Mouse (Mus musculus) c-Kit-positive CD71-negative TER-119-negative erythroid progenitor cells, embryonic 14.5 days (primary cell): ENCODE measurements around the gene Map3k14.

Experiments used
- DNase-seq: peaks from one replicate; pipeline ENCODE4 v3.0.0-alpha.2; 2013; ENCODE audit warnings: low read depth

Map3k14 gene

DNA sequence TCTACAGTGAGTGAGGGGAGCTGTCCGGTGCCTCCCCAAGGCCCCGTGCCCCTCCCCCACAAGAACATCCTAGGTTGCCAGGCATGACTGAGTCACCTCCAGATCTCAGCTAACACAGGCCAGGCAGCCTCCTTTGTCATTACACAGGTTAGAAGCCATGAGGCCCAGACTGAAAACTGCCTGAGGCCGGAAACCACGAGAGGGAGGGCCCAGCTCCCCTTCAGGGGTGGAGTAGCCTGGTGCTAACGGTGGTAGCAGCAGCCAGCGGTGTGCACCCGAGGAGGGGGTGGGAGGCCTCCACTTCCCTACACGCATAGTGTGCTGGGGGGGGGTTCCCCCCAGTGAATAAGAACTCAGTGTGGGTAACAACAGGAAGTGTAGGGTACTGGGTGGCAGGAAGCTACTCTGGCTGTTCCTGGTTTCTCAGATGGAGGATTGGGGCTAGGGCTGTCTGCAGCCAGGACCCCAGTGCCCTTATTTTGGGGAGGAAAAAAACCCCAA lies 92.3 kb downstream of the Map3k14 start:
- DNase-seq: peak; percentile 84

DNA sequence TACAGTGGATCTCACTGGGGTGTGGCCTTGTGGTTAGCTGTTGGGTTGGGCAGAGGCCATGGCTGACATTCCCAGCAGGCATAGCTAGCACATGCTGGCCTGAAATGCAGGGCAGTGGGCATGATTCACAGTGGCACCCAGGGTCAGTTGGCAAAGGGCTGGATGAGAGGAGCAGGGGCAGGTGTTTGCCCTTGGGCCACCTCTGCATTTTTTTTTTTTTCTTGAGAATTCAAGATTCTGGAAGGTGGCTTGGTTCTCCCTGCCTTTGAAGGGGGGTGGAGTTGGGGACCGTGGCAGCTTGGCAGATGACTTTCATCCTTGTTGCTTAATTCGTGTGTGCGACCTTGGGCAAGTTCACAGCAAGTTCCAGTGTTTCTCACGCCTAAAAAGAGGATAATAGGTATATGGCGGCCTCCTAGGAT lies 92.8 kb downstream of the Map3k14 start:
- DNase-seq: no peak

DNA sequence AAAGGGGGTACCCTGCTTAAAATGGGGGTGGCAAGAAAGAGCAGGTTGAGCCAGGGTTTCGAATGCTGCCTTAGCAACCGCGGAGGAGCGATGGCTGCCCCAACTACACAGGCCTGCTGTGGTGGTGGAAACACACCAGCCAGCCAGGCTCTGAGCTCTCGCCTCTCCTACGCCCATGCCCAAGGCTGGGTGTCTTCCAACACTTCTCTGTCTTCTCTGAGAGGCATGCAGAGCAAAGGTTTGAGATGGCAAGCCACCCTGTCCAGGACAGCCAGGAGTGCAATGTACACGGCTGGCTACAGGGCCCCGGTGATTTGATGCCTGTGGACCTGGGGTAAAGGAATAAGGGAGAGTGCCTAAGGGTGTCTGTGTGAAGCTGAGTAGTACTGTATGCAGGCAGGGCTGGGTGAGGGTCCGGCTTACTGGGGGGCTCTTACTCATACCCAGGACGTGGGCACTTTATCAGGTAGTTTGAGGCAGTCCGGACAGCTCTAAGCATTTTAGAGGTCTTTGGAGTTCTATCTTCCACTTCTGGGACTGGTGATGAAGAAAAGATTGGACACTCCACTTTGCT lies 93.4 kb downstream of the Map3k14 start:
- no peak for DNase-seq

DNA sequence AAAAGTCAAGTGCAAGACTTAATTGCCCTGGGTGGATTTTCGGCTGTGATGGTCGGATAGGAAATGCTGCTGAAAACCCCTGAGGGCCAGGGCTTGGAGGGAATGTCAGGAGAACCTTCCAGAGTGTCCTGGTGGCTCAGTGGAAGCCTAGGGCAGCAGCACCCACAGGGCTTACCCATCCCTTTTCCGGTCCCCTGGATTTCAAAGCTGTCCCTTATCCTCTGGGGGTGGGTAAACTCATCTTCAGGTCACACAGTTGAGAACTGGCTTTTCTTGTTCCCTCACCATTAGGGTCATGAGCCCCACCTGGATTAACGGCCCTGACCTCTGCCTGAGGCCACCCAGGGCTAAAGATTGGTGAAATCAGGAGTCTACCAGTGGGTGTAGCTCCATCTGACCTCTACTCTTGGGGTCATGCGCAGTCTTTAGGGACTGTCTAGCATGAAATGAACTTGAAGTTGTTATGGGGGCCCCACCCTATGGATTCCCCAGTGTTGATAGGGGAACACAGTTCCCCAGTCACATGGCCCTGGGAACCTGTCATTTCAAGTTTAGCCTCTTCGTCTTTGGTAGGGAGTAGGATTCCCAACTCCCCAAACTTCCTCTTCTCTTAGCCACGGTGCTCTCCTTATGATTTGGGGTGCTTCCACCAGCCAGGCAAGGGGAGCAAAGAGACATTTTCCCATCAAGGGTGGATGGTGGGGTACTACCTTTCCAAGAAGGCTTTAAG lies 94.1 kb downstream of the Map3k14 start:
- DNase-seq: no peak

DNA sequence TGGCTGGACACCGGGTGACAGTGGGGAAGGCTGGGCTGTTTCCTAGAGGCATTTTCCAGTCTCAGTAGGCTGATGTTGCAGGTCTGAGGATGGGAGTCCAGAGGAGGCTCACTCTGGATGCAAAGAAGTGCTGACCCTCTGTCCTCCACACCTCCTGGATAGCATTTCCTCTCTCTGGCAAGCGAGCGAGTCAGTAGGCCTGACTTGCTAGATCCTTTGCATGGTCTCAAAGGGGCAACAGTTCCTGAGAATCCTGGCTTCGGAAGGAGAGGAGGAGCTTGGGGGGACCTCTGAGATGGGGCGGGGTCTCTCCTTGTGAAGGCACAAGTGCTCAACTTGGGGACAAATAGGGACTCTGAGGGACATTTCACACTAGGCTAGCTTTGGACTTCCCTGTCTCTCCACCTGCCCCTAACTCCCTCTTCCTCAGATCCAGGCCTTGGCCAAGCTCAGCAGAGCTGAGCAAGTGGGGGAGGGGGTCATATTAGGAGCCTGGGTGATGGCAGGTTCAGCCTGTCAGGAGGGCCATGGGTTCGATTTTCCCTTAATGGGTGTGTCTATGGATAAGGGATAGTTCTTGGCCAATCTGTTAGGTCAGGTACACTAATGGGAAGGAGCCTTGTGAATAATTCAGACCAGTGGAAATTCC lies 94.8 kb downstream of the Map3k14 start:
- no peak for DNase-seq

DNA sequence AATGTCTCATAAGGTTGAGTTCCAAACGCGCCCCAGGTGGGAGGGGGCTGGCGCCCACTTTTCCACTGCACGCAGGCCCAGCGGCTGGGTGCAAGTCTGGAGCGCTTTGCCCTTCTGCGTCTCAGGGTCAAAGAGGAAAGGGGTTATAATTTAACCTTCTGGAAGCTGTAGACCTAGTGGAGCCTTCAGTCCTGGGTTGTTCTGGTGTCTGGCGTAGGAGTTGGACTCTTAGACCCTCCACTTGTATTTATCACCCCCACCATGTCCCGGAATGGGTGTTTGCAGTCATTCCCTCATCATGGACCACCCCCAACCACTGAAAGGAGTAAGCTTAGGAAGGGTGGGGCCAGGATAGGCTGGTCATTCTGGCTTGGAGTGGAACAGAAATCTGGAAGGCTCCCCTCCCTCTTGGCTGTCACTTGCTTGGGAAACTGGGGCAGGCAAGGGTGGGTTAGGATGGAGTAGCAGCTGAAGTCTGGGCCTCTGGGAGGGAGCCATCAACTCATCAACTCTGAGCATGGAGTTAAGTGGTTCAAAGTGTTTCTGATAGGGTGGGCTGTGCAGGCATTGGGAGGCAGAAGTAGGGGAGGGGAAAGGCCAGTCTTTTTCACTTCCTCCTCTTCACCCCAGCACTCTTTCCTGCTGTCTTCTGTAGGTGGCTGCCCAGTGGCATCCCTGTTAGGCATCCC lies 95.4 kb downstream of the Map3k14 start:
- no peak for DNase-seq

DNA sequence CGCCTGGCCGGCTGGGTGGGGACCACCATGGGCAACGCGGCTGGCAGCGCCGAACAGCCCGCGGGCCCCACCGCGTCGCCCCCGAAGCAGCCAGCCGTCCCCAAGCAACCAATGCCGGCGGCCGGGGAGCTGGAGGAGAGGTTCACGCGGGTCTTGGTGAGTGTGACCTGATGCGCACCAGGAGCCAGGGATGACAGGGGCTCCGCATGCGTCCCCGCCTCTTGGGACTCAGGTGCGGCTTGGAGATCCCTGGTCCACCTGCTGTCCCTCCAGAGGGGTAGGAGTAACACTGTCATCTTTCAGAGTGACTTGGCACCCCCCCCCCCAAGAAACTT lies 96.0 kb downstream of the Map3k14 start:
- no peak for DNase-seq

DNA sequence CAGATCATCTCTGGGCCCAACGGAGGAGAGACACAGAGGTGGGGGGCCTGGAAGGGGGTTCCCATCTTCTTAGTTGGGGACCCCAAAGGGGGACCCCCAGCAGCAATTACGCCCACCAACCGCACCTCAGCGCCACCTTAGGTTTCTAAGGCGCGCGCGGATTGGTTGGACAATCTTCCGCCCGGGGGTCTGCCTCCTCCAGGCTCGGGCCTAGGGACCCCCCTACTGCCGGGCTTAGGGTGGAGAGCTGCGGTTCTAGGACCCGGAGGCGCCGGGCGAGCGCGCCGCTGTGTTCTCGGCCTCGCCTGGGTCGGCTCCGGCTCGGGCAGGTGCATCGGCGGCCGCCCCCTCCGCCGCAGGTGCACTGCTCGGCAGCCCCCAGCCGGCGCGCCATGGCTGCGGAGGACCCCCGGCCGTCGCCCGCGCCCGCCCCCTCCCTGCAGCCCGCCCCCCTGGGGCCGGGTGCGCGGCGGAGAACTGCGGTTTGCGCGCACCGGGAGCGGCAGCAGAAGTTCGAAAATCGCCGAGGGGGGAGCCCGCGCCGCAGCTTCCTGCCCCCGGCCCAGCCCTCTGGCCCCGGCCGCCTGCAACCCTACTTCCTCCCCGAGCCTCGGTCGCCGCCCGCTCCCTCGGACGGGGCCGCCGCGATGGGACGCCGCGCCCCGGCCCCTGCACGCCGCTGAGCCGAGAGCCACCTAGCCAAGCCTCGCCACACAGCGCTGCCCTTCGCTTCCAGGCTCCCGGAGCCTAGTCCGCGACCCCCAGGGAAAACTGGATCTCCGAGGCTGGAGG lies 96.6 kb downstream of the Map3k14 start, which contains the start of gene Fmnl1:
Gene Fmnl1 (plus strand): TSS at position 614 of the 792 bp plus-strand sequence.
- DNase-seq: no peak

DNA sequence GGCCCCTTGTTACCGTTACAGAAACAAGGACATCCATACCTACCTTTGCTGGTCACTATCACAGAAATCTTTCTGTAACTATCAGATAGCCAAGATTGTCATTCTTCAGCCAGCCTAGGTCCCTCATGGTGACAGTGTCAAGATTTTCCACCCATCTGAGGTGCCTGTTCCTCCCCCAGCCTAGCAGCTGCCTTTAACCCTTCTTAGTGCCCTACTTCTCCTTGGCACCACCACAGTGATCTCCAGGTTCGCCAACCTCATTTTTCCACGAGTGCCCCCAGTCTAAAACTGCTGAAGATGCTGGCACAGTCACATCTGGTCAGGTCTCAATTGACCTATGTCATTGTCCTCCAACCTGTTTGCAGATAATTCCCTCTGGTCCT lies 97.2 kb downstream of the Map3k14 start:
- no peak for DNase-seq
